Mouse (Mus musculus) lung, embryonic 14.5 days (tissue): Measurements from ENCODE around the gene Tmco3. TPM values are rescaled to one million over a fixed set of nuclear protein-coding genes. Genes with fewer than 3 reads are reported as not detected.

Experiments
- ATAC-seq: fragments of 200-750 bp; cut with Nextera tagmentation; 2 replicates; pipeline ENCODE4 v1.8.0; 2017; ENCODE audit warnings: mild to moderate bottlenecking, moderate TSS enrichment, moderate library complexity; ENCODE audit not compliant: insufficient read depth
- DNase-seq: peaks from one replicate; pipeline ENCODE4 v3.0.0-alpha.2; 2015
- H3K27ac ChIP-seq: fragments of 300-500 bp; sonication (generic); 2 replicates; pipeline ENCODE4 v1.5.1; 2014; ENCODE audit warnings: low read depth, mild to moderate bottlenecking, moderate library complexity
- H3K27me3 ChIP-seq: fragments of 300-500 bp; sonication (generic); 2 replicates; pipeline ENCODE4 v1.6.1; 2014; ENCODE audit warnings: low read length, control low read depth; ENCODE audit not compliant: insufficient read depth
- H3K36me3 ChIP-seq: fragments of 300-500 bp; sonication (generic); 2 replicates; pipeline ENCODE4 v1.6.1; 2014; ENCODE audit warnings: control low read depth; ENCODE audit not compliant: insufficient read depth
- H3K4me1 ChIP-seq: fragments of 300-500 bp; sonication (generic); 2 replicates; pipeline ENCODE4 v1.6.1; 2014; ENCODE audit warnings: antibody characterized with exemption, control low read depth; ENCODE audit not compliant: insufficient read depth
- H3K4me2 ChIP-seq: fragments of 300-500 bp; sonication (generic); 2 replicates; pipeline ENCODE4 v1.6.1; 2014; ENCODE audit warnings: mild to moderate bottlenecking
- H3K4me3 ChIP-seq: fragments of 300-500 bp; sonication (generic); 2 replicates; pipeline ENCODE4 v1.5.1; 2014; ENCODE audit warnings: low read depth, low read length
- H3K9ac ChIP-seq: fragments of 300-500 bp; sonication (generic); 2 replicates; pipeline ENCODE4 v1.6.1; 2014
- H3K9me3 ChIP-seq: fragments of 300-500 bp; sonication (generic); 2 replicates; pipeline ENCODE4 v1.6.1; 2016; ENCODE audit warnings: low read depth, low read length, control low read depth
- CTCF ChIP-seq: IDR thresholded peaks from 2 replicates; pipeline ENCODE4 v1.5.1; 2016; ENCODE audit warnings: antibody characterized with exemption, low read depth
- WGBS: fragments of 180-500 bp; shearing (Covaris S2); extraction: QIAGEN DNeasy Blood & Tissue Kit; methylation state at CpG from one replicate; pipeline ENCODE4 v1.1.7; 2014; 5-methylcytosine and 5-hydroxymethylcytosine counted together
- polyA plus RNA-seq: library from polyadenylated mRNA; unstranded; fragments of >200 nt; fragmentation: Nextera tagmentation; extraction: Ambion mirVana; gene quantifications from 2 replicates; pipeline ENCODE4 v1.2.1, GENCODE M21; 2014

Gene Tmco3
- polyA plus RNA-seq, 1 experiment from 2014 or later = 44.0 TPM

- Histone ChIP-seq H3K27ac (no peak overlapping the region), H3K4me3 (no peak overlapping the region), H3K4me2 (no peak overlapping the region), H3K9ac (no peak overlapping the region), H3K9me3 (no peaks in the 10 kb centered on the region), H3K27me3 (no peaks in the 10 kb centered on the region), H3K36me3 (peaks cover 100% of the 10 kb centered on the region), H3K4me1 (no peaks in the 10 kb centered on the region)
- DNase-seq (no peak), ATAC-seq (no peak)
- WGBS = 92% methylated on average over 7 of the region's 7 CpGs
- TF ChIP-seq CTCF = no peak
Observed at GRCm38 (mm10) chr8:13360213-13360612, 72.2 kb downstream of the Tmco3 start.

GRCm38 (mm10) chr8:13361865-13362264 is 73.9 kb downstream of the Tmco3 start:
- H3K4me2 ChIP-seq = no peak overlapping the region
- H3K9me3 ChIP-seq = no peaks in the 10 kb centered on the region
- no peak overlapping the region for H3K9ac ChIP-seq
- no peaks in the 10 kb centered on the region for H3K4me1 ChIP-seq
- no peak overlapping the region for H3K27ac ChIP-seq
- TF ChIP-seq CTCF = peak; percentile 48
- H3K4me3 ChIP-seq = no peak overlapping the region
- no peaks in the 10 kb centered on the region for H3K27me3 ChIP-seq
- DNase-seq = peak; percentile 11
- peaks cover 100% of the 10 kb centered on the region for H3K36me3 ChIP-seq
- ATAC-seq = no peak
- 94% methylated on average over 6 of the region's 6 CpGs for WGBS

Other genes with a start within 250 kb of the Tmco3 start
- 0.29 and 0.38 TPM in 2 replicates for gene Proz, start 227.3 kb upstream of the Tmco3 start, polyA plus RNA-seq
- 39.2 and 40.0 TPM in 2 replicates for gene Pcid2, start 182.7 kb upstream of the Tmco3 start, polyA plus RNA-seq
- gene Cul4a, start 182.6 kb upstream of the Tmco3 start, polyA plus RNA-seq = 93.2 and 98.9 TPM in 2 replicates
- gene Lamp1, start 129.0 kb upstream of the Tmco3 start, polyA plus RNA-seq = 309 and 315 TPM in 2 replicates
- gene Grtp1, start 87.6 kb upstream of the Tmco3 start, polyA plus RNA-seq = 4.8 and 5.6 TPM in 2 replicates
- 1.6 TPM in 1 of 2 replicates, not detected in the other for gene Adprhl1, start 34.0 kb upstream of the Tmco3 start, polyA plus RNA-seq
- 26.2 TPM in 2 replicates for gene Dcun1d2, start 59 bp upstream of the Tmco3 start, polyA plus RNA-seq
- 216 and 219 TPM in 2 replicates for gene Tfdp1, start 50.6 kb downstream of the Tmco3 start, polyA plus RNA-seq
- gene Atp4b, start 108.6 kb downstream of the Tmco3 start, polyA plus RNA-seq = not detected in 2 replicates
- gene Grk1, start 116.9 kb downstream of the Tmco3 start, polyA plus RNA-seq = not detected in 2 replicates
- gene Tmem255b, start 147.0 kb downstream of the Tmco3 start, polyA plus RNA-seq = 0.59 and 0.95 TPM in 2 replicates
- 43.5 and 47.1 TPM in 2 replicates for gene Gas6, start 206.3 kb downstream of the Tmco3 start, polyA plus RNA-seq